Mouse (Mus musculus): ENCODE results near the gene Rad54l. TPM values are rescaled to one million over a fixed set of nuclear protein-coding genes. Genes with fewer than 3 reads are reported as not detected.
A peak's percentile ranks its signal among the peaks of the same experiment; 100 is the strongest.

Rad54l gene
- polyA plus RNA-seq (2016; fragmentation: Nextera tagmentation; extraction: Ambion mirVana): 83.3 and 85.2 TPM in 2 replicates

- H3K27me3 ChIP-seq (ENCODE audit: low read depth, poor library complexity, severe bottlenecking): no peaks in the 10 kb centered on the region
- 4% methylated on average over 24 of the region's 24 CpGs for WGBS
- peak within 1 kb of the TSS; percentile 75 for H3K4me3 ChIP-seq
- peak; percentile 90 for DNase-seq (ENCODE audit: low spot score)
- H3K9me3 ChIP-seq (replicated peaks): no peaks in the 10 kb centered on the region
- peak within 1 kb of the TSS; percentile 82 for H3K27ac ChIP-seq
- H3K4me1 ChIP-seq: peaks cover 19% of the 10 kb centered on the region
- H3K36me3 ChIP-seq: peaks cover 23% of the 10 kb centered on the region
These were observed at the start of gene Rad54l, which contains the start of gene Pomgnt1 for GRCm38 (mm10) chr4:116123602-116124519. Gene Rad54l (minus strand): TSS chr4:116123690. Gene Pomgnt1 (plus strand): TSS chr4:116123840.

GRCm38 (mm10) chr4:116173072-116173471, 49.6 kb upstream of the Rad54l start, which contains the start of the genes 1700042G07Rik and Gm49337:
Gene 1700042G07Rik (plus strand): TSS chr4:116173372.
Gene Gm49337 (plus strand): TSS chr4:116173384.
- WGBS: 97% methylated on average over 6 of the region's 6 CpGs
- Histone ChIP-seq H3K27ac (no peak within 1 kb of the TSS; the same call in 1 of the 2 replicates), H3K36me3 (no peaks in the 10 kb centered on the region), H3K9me3 (replicated peaks) (no peaks in the 10 kb centered on the region), H3K4me1 (peaks cover 32% of the 10 kb centered on the region), H3K4me3 (no peak within 1 kb of the TSS), H3K27me3 (ENCODE audit: low read depth, poor library complexity, severe bottlenecking) (no peaks in the 10 kb centered on the region)
- no peak for DNase-seq (ENCODE audit: low spot score)

GRCm38 (mm10) chr4:116169353-116169672, 45.8 kb upstream of the Rad54l start:
- 84% methylated on average over 3 of the region's 3 CpGs for WGBS
- H3K4me1 ChIP-seq: peaks cover 28% of the 10 kb centered on the region
- no peak for DNase-seq (ENCODE audit: low spot score)

GRCm38 (mm10) chr4:116168617-116169352, 45.3 kb upstream of the Rad54l start:
- H3K4me3 ChIP-seq: no peak overlapping the region
- no peaks in the 10 kb centered on the region for H3K9me3 ChIP-seq (replicated peaks)
- no peaks in the 10 kb centered on the region for H3K36me3 ChIP-seq
- H3K27me3 ChIP-seq (ENCODE audit: low read depth, poor library complexity, severe bottlenecking): no peaks in the 10 kb centered on the region
- peak; percentile 77 for DNase-seq (ENCODE audit: low spot score)
- WGBS: 83% methylated on average over 7 of the region's 8 CpGs
- peaks cover 26% of the 10 kb centered on the region for H3K4me1 ChIP-seq
- no peak overlapping the region for H3K27ac ChIP-seq

More at GRCm38 (mm10) chr4:116169353-116169672, 45.8 kb upstream of the Rad54l start:
- no peak overlapping the region for H3K27ac ChIP-seq
- no peak overlapping the region for H3K4me3 ChIP-seq
- H3K9me3 ChIP-seq (replicated peaks): no peaks in the 10 kb centered on the region
- no peaks in the 10 kb centered on the region for H3K27me3 ChIP-seq (ENCODE audit: low read depth, poor library complexity, severe bottlenecking)
- H3K36me3 ChIP-seq: no peaks in the 10 kb centered on the region

DNA sequence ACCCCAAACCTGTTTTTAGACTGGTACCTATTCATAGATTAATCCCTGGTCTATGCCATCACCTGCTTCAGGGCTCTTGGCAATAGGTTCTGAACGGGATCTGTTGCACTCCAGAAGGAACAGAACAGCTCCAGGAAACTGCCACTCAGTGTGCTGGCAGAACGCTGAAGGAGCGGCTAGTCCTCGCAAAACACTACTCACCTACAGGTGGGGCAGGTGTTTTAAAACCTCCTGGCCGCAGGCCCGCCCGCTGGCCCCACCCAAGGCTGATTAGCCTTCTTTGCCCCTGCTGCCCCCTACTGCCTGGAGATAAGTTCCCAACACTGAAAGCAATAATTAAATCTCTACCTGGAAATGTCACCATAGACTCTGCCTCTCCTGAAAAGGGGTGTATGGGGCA, 43.9 kb upstream of the Rad54l start, which contains the start of gene Tspan1:
TSS of gene Tspan1 (minus strand) at position 198 of the 400 bp plus-strand sequence.
- no peak within 1 kb of the TSS for H3K27ac ChIP-seq
- WGBS: 30% methylated on average over 7 of the region's 7 CpGs
- no peak for DNase-seq (ENCODE audit: low spot score)
- H3K4me3 ChIP-seq: no peak within 1 kb of the TSS
- peaks cover 22% of the 10 kb centered on the region for H3K4me1 ChIP-seq
- no peaks in the 10 kb centered on the region for H3K36me3 ChIP-seq
- no peaks in the 10 kb centered on the region for H3K27me3 ChIP-seq (ENCODE audit: low read depth, poor library complexity, severe bottlenecking)
- H3K9me3 ChIP-seq (replicated peaks): no peaks in the 10 kb centered on the region

DNA sequence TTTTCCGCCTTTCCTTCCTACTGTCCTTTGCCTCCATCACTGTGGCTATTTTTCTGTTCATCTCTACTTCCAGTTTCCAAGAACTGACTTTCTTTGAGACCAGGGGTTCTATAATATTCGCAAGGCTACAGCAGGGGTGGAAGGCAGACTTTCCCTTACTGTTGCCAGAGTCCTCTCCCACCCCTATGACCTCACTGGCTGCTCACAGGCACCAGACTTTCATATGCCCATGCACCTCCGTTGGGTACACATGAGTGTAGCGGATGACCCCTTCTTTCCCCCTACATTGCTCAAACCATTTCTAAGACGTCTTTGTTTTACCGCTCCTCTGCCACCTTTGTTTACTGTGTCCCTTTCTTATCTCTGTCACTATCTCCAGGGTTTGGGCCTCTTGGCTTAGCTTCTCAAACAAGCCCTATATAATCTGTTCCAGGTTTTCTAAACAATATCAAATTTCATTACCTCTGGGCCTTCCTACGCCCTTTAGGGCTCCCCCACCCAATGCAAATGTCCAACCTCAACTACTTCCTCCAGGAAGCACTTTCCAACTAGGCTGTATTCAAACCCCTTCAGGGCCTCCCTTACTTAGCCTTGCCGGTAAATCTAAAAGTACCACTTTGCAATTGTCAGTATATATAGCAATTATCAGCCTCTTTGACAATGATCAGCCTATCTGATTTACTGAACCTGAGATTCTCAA, 42.4 kb upstream of the Rad54l start:
- H3K4me3 ChIP-seq: no peak overlapping the region
- no peaks in the 10 kb centered on the region for H3K27me3 ChIP-seq (ENCODE audit: low read depth, poor library complexity, severe bottlenecking)
- H3K4me1 ChIP-seq: peaks cover 22% of the 10 kb centered on the region
- H3K36me3 ChIP-seq: peaks cover 6% of the 10 kb centered on the region
- 0 out of 2 replicates have a peak overlapping the region, but pooled peaks have one; percentile 38 for H3K27ac ChIP-seq
- H3K9me3 ChIP-seq (replicated peaks): no peaks in the 10 kb centered on the region
- 57% methylated on average over 8 of the region's 8 CpGs for WGBS
- DNase-seq (ENCODE audit: low spot score): no peak

GRCm38 (mm10) chr4:116164759-116165554, 41.5 kb upstream of the Rad54l start:
- H3K4me1 ChIP-seq: peaks cover 22% of the 10 kb centered on the region
- peaks cover 15% of the 10 kb centered on the region for H3K36me3 ChIP-seq
- H3K4me3 ChIP-seq: no peak overlapping the region
- no peak for DNase-seq (ENCODE audit: low spot score)
- no peaks in the 10 kb centered on the region for H3K27me3 ChIP-seq (ENCODE audit: low read depth, poor library complexity, severe bottlenecking)
- 86% methylated on average over 2 of the region's 2 CpGs for WGBS
- H3K9me3 ChIP-seq (replicated peaks): no peaks in the 10 kb centered on the region
- peak overlapping the region; percentile 38; the same call in 1 of the 2 replicates for H3K27ac ChIP-seq

GRCm38 (mm10) chr4:116162142-116162541, 38.7 kb upstream of the Rad54l start:
- Histone ChIP-seq H3K9me3 (replicated peaks) (no peaks in the 10 kb centered on the region), H3K36me3 (peaks cover 43% of the 10 kb centered on the region), H3K27me3 (ENCODE audit: low read depth, poor library complexity, severe bottlenecking) (no peaks in the 10 kb centered on the region), H3K27ac (no peak overlapping the region), H3K4me3 (no peak overlapping the region), H3K4me1 (peaks cover 22% of the 10 kb centered on the region)
- WGBS: 87% methylated on average over 4 of the region's 4 CpGs
- no peak for DNase-seq (ENCODE audit: low spot score)

- peaks cover 13% of the 10 kb centered on the region for H3K4me1 ChIP-seq
- no peak overlapping the region for H3K4me3 ChIP-seq
- H3K36me3 ChIP-seq: peaks cover 56% of the 10 kb centered on the region
- H3K9me3 ChIP-seq (replicated peaks): no peaks in the 10 kb centered on the region
- DNase-seq (ENCODE audit: low spot score): no peak
- H3K27ac ChIP-seq: no peak overlapping the region
- WGBS: 86% methylated on average over 3 of the region's 3 CpGs
- no peaks in the 10 kb centered on the region for H3K27me3 ChIP-seq (ENCODE audit: low read depth, poor library complexity, severe bottlenecking)
These were observed 37.3 kb upstream of the Rad54l start for GRCm38 (mm10) chr4:116160769-116161168.

DNA sequence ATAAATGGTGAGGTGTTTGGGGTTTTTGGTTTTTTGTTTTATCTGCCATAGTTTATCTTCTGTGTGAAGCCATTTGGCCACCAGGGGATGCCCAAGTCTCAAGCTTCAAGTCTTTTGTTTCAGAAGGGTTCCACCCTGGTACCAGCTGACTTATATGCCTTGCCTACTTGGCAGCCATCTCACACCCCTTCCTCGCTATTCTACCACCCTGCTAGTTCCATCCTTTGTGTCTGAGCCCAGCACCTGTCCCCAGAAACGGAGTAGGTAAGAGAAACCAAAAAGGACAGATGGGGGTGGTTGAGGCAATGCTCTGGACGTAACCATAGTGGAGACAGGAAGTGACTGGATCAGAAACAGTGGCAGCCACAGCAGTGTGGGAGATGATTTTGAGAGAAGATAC, 36.4 kb upstream of the Rad54l start:
- no peaks in the 10 kb centered on the region for H3K27me3 ChIP-seq (ENCODE audit: low read depth, poor library complexity, severe bottlenecking)
- H3K4me1 ChIP-seq: peaks cover 5% of the 10 kb centered on the region; the same call in 1 of the 2 replicates
- 77% methylated on average over 3 of the region's 3 CpGs for WGBS
- H3K9me3 ChIP-seq (replicated peaks): no peaks in the 10 kb centered on the region
- H3K4me3 ChIP-seq: no peak overlapping the region
- peaks cover 65% of the 10 kb centered on the region for H3K36me3 ChIP-seq
- H3K27ac ChIP-seq: no peak overlapping the region
- no peak for DNase-seq (ENCODE audit: low spot score)

DNA sequence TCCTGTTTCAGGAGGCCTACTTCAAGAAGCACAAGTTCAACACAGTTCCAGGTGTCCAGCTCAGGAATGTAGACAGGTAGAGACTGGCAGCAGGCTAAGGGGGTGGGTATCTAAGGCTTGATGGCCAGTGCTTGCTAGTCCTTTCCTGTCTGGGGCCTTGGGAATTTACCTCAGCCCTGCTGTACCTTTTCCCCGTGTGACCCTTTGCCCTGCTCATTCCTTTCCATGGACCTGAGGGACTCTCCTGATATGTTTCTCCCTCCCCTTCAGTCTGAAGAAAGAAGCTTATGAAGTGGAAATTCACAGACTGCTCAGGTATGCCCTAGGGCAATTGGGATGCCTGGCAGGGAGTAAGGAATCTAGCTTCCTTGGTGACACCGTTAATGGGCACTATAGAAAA, 34.4 kb upstream of the Rad54l start:
- Histone ChIP-seq H3K27me3 (ENCODE audit: low read depth, poor library complexity, severe bottlenecking) (no peaks in the 10 kb centered on the region), H3K4me1 (no peaks in the 10 kb centered on the region), H3K9me3 (replicated peaks) (no peaks in the 10 kb centered on the region), H3K36me3 (peaks cover 85% of the 10 kb centered on the region), H3K4me3 (no peak overlapping the region), H3K27ac (no peak overlapping the region)
- 89% methylated on average over 2 of the region's 2 CpGs for WGBS
- DNase-seq (ENCODE audit: low spot score): no peak

- no peaks in the 10 kb centered on the region for H3K9me3 ChIP-seq (replicated peaks)
- peaks cover 63% of the 10 kb centered on the region for H3K36me3 ChIP-seq
- H3K4me3 ChIP-seq: no peak overlapping the region
- DNase-seq (ENCODE audit: low spot score): no peak
- no peaks in the 10 kb centered on the region for H3K27me3 ChIP-seq (ENCODE audit: low read depth, poor library complexity, severe bottlenecking)
- WGBS: 96% methylated on average over 15 of the region's 15 CpGs
- peaks cover 14% of the 10 kb centered on the region for H3K4me1 ChIP-seq
- no peak overlapping the region for H3K27ac ChIP-seq
These were observed 29.2 kb upstream of the Rad54l start for GRCm38 (mm10) chr4:116152702-116153101.
